Mouse (Mus musculus) neural tube, embryonic 15.5 days (tissue): ENCODE measurements around the gene Katnal1. TPM values are rescaled to one million over a fixed set of nuclear protein-coding genes. Genes with fewer than 3 reads are reported as not detected.

Experiments used
- ATAC-seq: fragments of 200-750 bp; cut with Nextera tagmentation; 2 replicates; pipeline ENCODE4 v1.8.0; 2017; ENCODE audit warnings: mild to moderate bottlenecking, moderate TSS enrichment, moderate library complexity; ENCODE audit not compliant: low FRiP score
- H3K27ac ChIP-seq: fragments of 300-500 bp; sonication (generic); replicated peaks from 2 replicates; pipeline ENCODE4 v1.5.1; 2015; ENCODE audit warnings: mild to moderate bottlenecking, inconsistent platforms
- H3K27me3 ChIP-seq: fragments of 300-500 bp; sonication (generic); replicated peaks from 2 replicates; pipeline ENCODE4 v1.6.1; 2015; ENCODE audit warnings: inconsistent platforms
- H3K36me3 ChIP-seq: fragments of 300-500 bp; sonication (generic); 2 replicates; pipeline ENCODE4 v1.6.1; 2015; ENCODE audit warnings: inconsistent platforms
- H3K4me1 ChIP-seq: fragments of 300-500 bp; sonication (generic); 2 replicates; pipeline ENCODE4 v1.6.1; 2015; ENCODE audit warnings: inconsistent platforms
- H3K4me2 ChIP-seq: fragments of 300-500 bp; sonication (generic); 2 replicates; pipeline ENCODE4 v1.6.1; 2015; ENCODE audit warnings: inconsistent platforms, mild to moderate bottlenecking, moderate library complexity
- H3K4me3 ChIP-seq: fragments of 300-500 bp; sonication (generic); replicated peaks from 2 replicates; pipeline ENCODE4 v1.5.1; 2015; ENCODE audit warnings: mild to moderate bottlenecking, inconsistent platforms
- H3K9ac ChIP-seq: fragments of 300-500 bp; sonication (generic); replicated peaks from 2 replicates; pipeline ENCODE4 v1.6.1; 2015; ENCODE audit warnings: mild to moderate bottlenecking, inconsistent platforms
- H3K9me3 ChIP-seq: fragments of 300-500 bp; sonication (generic); replicated peaks from 2 replicates; pipeline ENCODE4 v1.6.1; 2016; ENCODE audit warnings: inconsistent platforms
- WGBS: fragments of 180-500 bp; shearing (Covaris S2); methylation state at CpG from one replicate; pipeline ENCODE4 v1.1.7; 2015; ENCODE audit warnings: mixed read lengths; 5-methylcytosine and 5-hydroxymethylcytosine counted together
- polyA plus RNA-seq: library from polyadenylated mRNA; unstranded; fragments of >200 nt; fragmentation: Nextera tagmentation; extraction: Ambion mirVana; gene quantifications from 2 replicates; pipeline ENCODE4 v1.2.1, GENCODE M21; 2015

Katnal1 gene
- polyA plus RNA-seq, 1 experiment from 2014 or later: 35.1 TPM

DNA sequence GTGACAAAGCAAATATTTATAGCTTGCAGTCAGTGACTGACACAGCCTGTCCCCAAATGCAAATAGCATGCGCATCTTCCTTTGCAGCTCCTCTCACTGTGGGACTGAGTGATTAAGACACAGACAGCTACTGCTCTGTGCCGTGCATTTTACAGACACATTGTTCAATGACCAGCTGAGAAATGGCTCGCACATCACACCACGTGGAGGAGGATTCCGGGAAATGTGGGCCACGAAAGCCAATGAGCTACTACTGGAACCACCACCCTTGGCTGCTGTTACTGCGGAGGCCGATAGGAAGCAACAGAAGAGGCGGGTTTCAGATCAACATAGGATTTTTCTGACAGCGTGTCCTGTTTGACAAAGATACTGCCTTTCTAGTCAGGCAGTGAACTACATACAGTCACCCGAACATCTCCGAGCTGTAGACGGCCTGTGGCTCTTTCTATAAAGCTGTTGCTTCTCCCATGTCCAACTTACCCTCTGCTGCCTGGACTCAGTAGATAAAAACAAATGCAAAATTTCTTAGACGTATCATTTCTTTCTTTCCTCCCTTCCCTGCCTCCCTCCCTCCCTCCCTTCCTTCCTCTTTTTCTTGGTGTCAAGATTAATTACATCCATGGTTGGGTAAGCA, 31.9 kb downstream of the Katnal1 start:
- peaks cover 22% of the 10 kb centered on the region for H3K36me3 ChIP-seq
- H3K27me3 ChIP-seq: no peaks in the 10 kb centered on the region
- peak; percentile 50; the same call in 1 of the 2 replicates for ATAC-seq
- H3K9ac ChIP-seq: no peak overlapping the region
- H3K4me2 ChIP-seq: no peak overlapping the region
- WGBS: 55% methylated on average over 14 of the region's 14 CpGs
- no peaks in the 10 kb centered on the region for H3K9me3 ChIP-seq
- H3K4me1 ChIP-seq: peaks cover 11% of the 10 kb centered on the region
- H3K4me3 ChIP-seq: no peak overlapping the region
- H3K27ac ChIP-seq: no peak overlapping the region

- H3K9me3 ChIP-seq: no peaks in the 10 kb centered on the region
- no peak overlapping the region for H3K27ac ChIP-seq
- H3K4me3 ChIP-seq: no peak overlapping the region
- H3K9ac ChIP-seq: no peak overlapping the region
- H3K4me1 ChIP-seq: peaks cover 11% of the 10 kb centered on the region
- no peak overlapping the region for H3K4me2 ChIP-seq
- H3K36me3 ChIP-seq: peaks cover 27% of the 10 kb centered on the region
- ATAC-seq: no peak
- 85% methylated on average over 10 of the region's 10 CpGs for WGBS
- H3K27me3 ChIP-seq: no peaks in the 10 kb centered on the region
Observed at GRCm38 (mm10) chr5:148896515-148896914, 32.6 kb downstream of the Katnal1 start.

GRCm38 (mm10) chr5:148895833-148896232, 33.3 kb downstream of the Katnal1 start:
- ATAC-seq: no peak
- Histone ChIP-seq H3K4me1 (peaks cover 11% of the 10 kb centered on the region), H3K27me3 (no peaks in the 10 kb centered on the region), H3K4me2 (no peak overlapping the region), H3K9me3 (no peaks in the 10 kb centered on the region), H3K36me3 (peaks cover 33% of the 10 kb centered on the region), H3K4me3 (no peak overlapping the region), H3K9ac (no peak overlapping the region), H3K27ac (no peak overlapping the region)
- 86% methylated on average over 7 of the region's 7 CpGs for WGBS

DNA sequence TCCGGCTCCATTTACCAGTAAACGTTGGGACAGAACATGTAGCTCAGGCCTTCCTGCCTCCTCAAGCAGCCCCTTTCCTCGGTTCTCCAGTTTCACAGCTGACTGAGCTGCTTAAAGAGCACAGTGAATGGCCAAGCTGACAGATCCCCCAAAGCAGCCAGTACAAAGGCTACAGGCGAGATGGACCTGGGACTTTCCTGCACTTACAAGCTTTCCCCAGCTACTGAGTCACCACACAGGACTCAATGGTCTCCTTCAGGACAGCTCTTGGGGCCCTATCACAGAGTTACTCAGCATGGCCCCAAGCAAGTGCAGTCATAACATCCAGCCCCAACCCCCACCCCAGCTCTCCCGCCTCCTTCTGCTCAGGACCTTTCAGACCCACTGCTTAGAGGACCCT, 34.1 kb downstream of the Katnal1 start:
- ATAC-seq: no peak

DNA sequence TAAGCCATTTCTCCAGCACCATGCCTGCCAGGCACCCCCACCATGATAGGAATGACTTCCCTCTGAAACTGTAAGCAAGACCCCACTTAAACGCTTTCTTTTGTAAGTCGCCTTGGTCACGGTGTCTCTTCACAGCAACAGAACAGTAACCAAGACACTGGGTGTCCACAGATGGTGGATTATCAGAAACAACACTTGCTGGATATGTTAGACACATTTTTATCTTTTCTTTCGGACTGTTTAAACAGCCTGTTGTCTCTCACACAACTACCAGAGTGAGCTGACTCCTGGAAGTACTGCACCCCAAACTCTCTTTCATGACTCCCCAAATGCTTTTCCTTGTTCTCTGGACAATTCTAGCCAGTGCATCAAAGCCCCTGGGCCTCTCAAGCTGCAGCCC, 38.9 kb downstream of the Katnal1 start:
- no peak for ATAC-seq
- Histone ChIP-seq H3K4me2 (no peak overlapping the region), H3K9me3 (no peaks in the 10 kb centered on the region), H3K27me3 (no peaks in the 10 kb centered on the region), H3K4me3 (no peak overlapping the region), H3K36me3 (peaks cover 56% of the 10 kb centered on the region), H3K27ac (no peak overlapping the region), H3K4me1 (peaks cover 4% of the 10 kb centered on the region; the same call in 1 of the 2 replicates), H3K9ac (no peak overlapping the region)
- WGBS: 98% methylated on average over 4 of the region's 4 CpGs

More for the DNA sequence above, 34.1 kb downstream of the Katnal1 start:
- WGBS: 57% methylated on average over 5 of the region's 5 CpGs
- no peak overlapping the region for H3K4me2 ChIP-seq
- H3K27me3 ChIP-seq: no peaks in the 10 kb centered on the region
- H3K4me1 ChIP-seq: peaks cover 11% of the 10 kb centered on the region
- H3K9me3 ChIP-seq: no peaks in the 10 kb centered on the region
- H3K27ac ChIP-seq: no peak overlapping the region
- H3K36me3 ChIP-seq: peaks cover 40% of the 10 kb centered on the region
- H3K9ac ChIP-seq: no peak overlapping the region
- no peak overlapping the region for H3K4me3 ChIP-seq

GRCm38 (mm10) chr5:148888032-148888431, 41.1 kb downstream of the Katnal1 start:
- H3K4me2 ChIP-seq: no peak overlapping the region
- peaks cover 4% of the 10 kb centered on the region; the same call in 1 of the 2 replicates for H3K4me1 ChIP-seq
- ATAC-seq: no peak
- no peak overlapping the region for H3K27ac ChIP-seq
- no peak overlapping the region for H3K9ac ChIP-seq
- 94% methylated on average over 6 of the region's 6 CpGs for WGBS
- peaks cover 53% of the 10 kb centered on the region for H3K36me3 ChIP-seq
- no peaks in the 10 kb centered on the region for H3K27me3 ChIP-seq
- no peak overlapping the region for H3K4me3 ChIP-seq
- no peaks in the 10 kb centered on the region for H3K9me3 ChIP-seq

- peak overlapping the region; percentile 42 for H3K4me2 ChIP-seq
- peaks cover 35% of the 10 kb centered on the region for H3K36me3 ChIP-seq
Observed at GRCm38 (mm10) chr5:148885821-148886609, 43.1 kb downstream of the Katnal1 start.

DNA sequence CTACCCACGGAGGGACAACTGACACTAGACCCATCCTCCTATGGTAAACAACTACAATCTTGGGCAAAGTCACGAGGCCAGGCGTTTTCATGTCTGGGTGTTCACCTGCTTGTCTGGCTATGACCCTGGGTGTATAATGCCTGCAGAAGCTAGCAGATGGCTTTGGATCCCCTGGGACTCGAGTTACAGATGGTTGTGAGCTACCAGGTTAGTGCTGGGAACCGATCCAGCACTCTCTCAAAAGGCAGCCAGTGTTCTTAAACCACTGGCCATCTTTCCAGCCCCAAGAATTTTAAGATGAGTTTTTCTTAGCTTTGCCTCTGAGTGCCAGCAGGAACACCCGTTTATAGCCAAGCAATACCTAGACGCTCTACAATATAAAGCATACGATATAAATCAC, 45.4 kb downstream of the Katnal1 start:
- WGBS: 84% methylated on average over 8 of the region's 8 CpGs
- Histone ChIP-seq H3K9me3 (no peaks in the 10 kb centered on the region), H3K4me2 (no peak overlapping the region), H3K9ac (no peak overlapping the region), H3K4me1 (peaks cover 4% of the 10 kb centered on the region; the same call in 1 of the 2 replicates), H3K27ac (no peak overlapping the region), H3K36me3 (peaks cover 33% of the 10 kb centered on the region), H3K27me3 (no peaks in the 10 kb centered on the region), H3K4me3 (no peak overlapping the region)
- no peak for ATAC-seq

More at GRCm38 (mm10) chr5:148885821-148886609, 43.1 kb downstream of the Katnal1 start:
- H3K27ac ChIP-seq: 0 out of 2 replicates have a peak overlapping the region, but pooled peaks have one; percentile 23
- H3K27me3 ChIP-seq: no peaks in the 10 kb centered on the region
- no peaks in the 10 kb centered on the region for H3K9me3 ChIP-seq
- H3K4me1 ChIP-seq: peaks cover 4% of the 10 kb centered on the region; the same call in 1 of the 2 replicates
- WGBS: 39% methylated on average over 22 of the region's 22 CpGs
- no peak overlapping the region for H3K9ac ChIP-seq
- ATAC-seq: peak; percentile 82
- H3K4me3 ChIP-seq: peak overlapping the region; percentile 18; the same call in 1 of the 2 replicates

DNA sequence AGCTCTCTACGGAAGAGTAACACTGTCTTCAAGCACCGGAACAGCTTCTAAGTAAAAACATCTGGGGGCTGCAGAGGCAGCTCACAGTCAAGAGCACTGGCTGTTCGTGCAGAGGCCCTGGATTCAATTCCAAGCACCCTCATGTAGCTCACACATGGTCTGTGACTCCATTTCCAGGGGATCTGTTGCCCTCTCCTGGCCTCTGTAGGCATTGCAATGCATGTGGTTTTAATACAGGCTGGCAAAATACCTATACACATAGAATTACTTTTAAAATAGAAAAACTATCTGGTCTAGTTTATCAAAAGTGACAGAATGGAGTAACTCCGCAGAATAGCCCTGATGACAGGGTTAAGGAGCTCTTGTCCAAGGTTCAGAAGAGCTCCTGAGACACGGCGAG, 49.9 kb downstream of the Katnal1 start:
- H3K27ac ChIP-seq: no peak overlapping the region
- H3K4me3 ChIP-seq: no peak overlapping the region
- ATAC-seq: no peak
- peaks cover 51% of the 10 kb centered on the region for H3K36me3 ChIP-seq
- WGBS: 92% methylated on average over 6 of the region's 6 CpGs
- H3K9ac ChIP-seq: no peak overlapping the region
- H3K4me1 ChIP-seq: no peaks in the 10 kb centered on the region
- no peaks in the 10 kb centered on the region for H3K9me3 ChIP-seq
- no peaks in the 10 kb centered on the region for H3K27me3 ChIP-seq
- H3K4me2 ChIP-seq: no peak overlapping the region

DNA sequence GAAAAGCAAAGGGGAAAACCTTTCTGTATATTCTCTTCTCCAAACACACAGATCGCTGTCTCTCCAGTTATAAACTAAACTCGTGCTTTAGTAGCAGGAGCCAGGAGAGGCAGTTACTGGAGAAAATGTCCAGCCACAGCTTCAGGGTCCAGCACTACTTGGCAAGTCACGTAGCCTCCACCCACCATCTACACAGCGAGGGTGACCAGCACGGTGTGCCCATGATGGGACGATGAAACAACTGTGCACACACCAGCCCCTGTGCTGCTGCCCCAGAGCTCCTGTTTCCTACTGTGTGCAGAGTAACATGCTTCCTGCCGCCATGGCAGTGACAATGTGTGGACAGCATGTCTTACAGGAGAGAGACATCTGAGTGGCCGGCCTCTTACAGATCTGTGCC, 56.0 kb downstream of the Katnal1 start:
- 92% methylated on average over 8 of the region's 8 CpGs for WGBS
- Histone ChIP-seq H3K4me3 (no peak overlapping the region), H3K27me3 (no peaks in the 10 kb centered on the region), H3K9ac (no peak overlapping the region), H3K36me3 (peaks cover 35% of the 10 kb centered on the region), H3K4me2 (no peak overlapping the region), H3K4me1 (no peaks in the 10 kb centered on the region), H3K9me3 (no peaks in the 10 kb centered on the region), H3K27ac (no peak overlapping the region)
- no peak for ATAC-seq

GRCm38 (mm10) chr5:148869583-148869982, 59.5 kb downstream of the Katnal1 start:
- Histone ChIP-seq H3K4me1 (peaks cover 9% of the 10 kb centered on the region), H3K4me3 (no peak overlapping the region), H3K27ac (no peak overlapping the region), H3K9ac (no peak overlapping the region), H3K4me2 (no peak overlapping the region), H3K27me3 (no peaks in the 10 kb centered on the region), H3K36me3 (peaks cover 8% of the 10 kb centered on the region; the same call in 1 of the 2 replicates), H3K9me3 (no peaks in the 10 kb centered on the region)
- no peak for ATAC-seq
- 54% methylated on average over 3 of the region's 3 CpGs for WGBS

- H3K27ac ChIP-seq: no peak overlapping the region
- H3K9ac ChIP-seq: no peak overlapping the region
- no peak overlapping the region for H3K4me2 ChIP-seq
- H3K9me3 ChIP-seq: no peaks in the 10 kb centered on the region
- WGBS: 78% methylated on average over 6 of the region's 6 CpGs
- H3K36me3 ChIP-seq: no peaks in the 10 kb centered on the region
- no peak for ATAC-seq
- no peaks in the 10 kb centered on the region for H3K27me3 ChIP-seq
- H3K4me1 ChIP-seq: peaks cover 9% of the 10 kb centered on the region
- no peak overlapping the region for H3K4me3 ChIP-seq
Observed at GRCm38 (mm10) chr5:148867766-148868165, 61.4 kb downstream of the Katnal1 start.
